Mouse (Mus musculus) forebrain, postnatal 0 days (tissue): ENCODE measurements at regions not wholly inside any gene's neighbourhood (a gene's known extent, or its start where the extent isn't known, plus 50 kb on each side); places are given as distances from the start of the nearest gene placed in this dataset.

Experiments
- ATAC-seq: fragments of 200-750 bp; cut with Nextera tagmentation; 2 replicates; pipeline ENCODE4 v1.8.0; 2017; ENCODE audit warnings: mild to moderate bottlenecking, moderate library complexity
- DNase-seq: peaks from one replicate; pipeline ENCODE4 v3.0.0-alpha.2; 2015
- H3K27ac ChIP-seq: fragments of 300-500 bp; sonication (generic); 2 replicates; pipeline ENCODE4 v1.5.1; 2014; ENCODE audit warnings: low read depth, mild to moderate bottlenecking, antibody characterized with exemption, low read length, moderate library complexity, mixed read lengths
- H3K27me3 ChIP-seq: fragments of 300-500 bp; sonication (generic); 2 replicates; pipeline ENCODE4 v1.6.1; 2014; ENCODE audit warnings: mild to moderate bottlenecking, low read length, mixed read lengths; ENCODE audit not compliant: insufficient read depth
- H3K36me3 ChIP-seq: fragments of 300-500 bp; sonication (generic); 2 replicates; pipeline ENCODE4 v1.6.1; 2014; ENCODE audit warnings: mild to moderate bottlenecking, moderate library complexity; ENCODE audit not compliant: insufficient read depth
- H3K4me1 ChIP-seq: fragments of 300-500 bp; sonication (generic); 2 replicates; pipeline ENCODE4 v1.6.1; 2014; ENCODE audit warnings: antibody characterized with exemption; ENCODE audit not compliant: insufficient read depth
- H3K4me2 ChIP-seq: fragments of 300-500 bp; sonication (generic); 2 replicates; pipeline ENCODE4 v1.6.1; 2014; ENCODE audit warnings: low read depth, mild to moderate bottlenecking, moderate library complexity
- H3K4me3 ChIP-seq: fragments of 300-500 bp; sonication (generic); 2 replicates; pipeline ENCODE4 v1.5.1; 2014; ENCODE audit warnings: low read depth, low read length, mixed read lengths
- H3K9ac ChIP-seq: fragments of 300-500 bp; sonication (generic); 2 replicates; pipeline ENCODE4 v1.6.1; 2014; ENCODE audit warnings: mild to moderate bottlenecking
- H3K9me3 ChIP-seq: fragments of 300-500 bp; sonication (generic); 2 replicates; pipeline ENCODE4 v1.6.1; 2016; ENCODE audit warnings: low read length
- CTCF ChIP-seq: sonication (generic); IDR thresholded peaks from 2 replicates; pipeline ENCODE4 v1.5.1; 2016; ENCODE audit warnings: antibody characterized with exemption, control low read depth, low read depth
- WGBS: fragments of 180-500 bp; shearing (Covaris S2); extraction: QIAGEN DNeasy Blood & Tissue Kit; methylation state at CpG from one replicate; pipeline ENCODE4 v1.1.7; 2014; 5-methylcytosine and 5-hydroxymethylcytosine counted together

GRCm38 (mm10) chr2:95891566-95891965 is 426.4 kb upstream of the Lrrc4c start:
- DNase-seq (peak; percentile 34), ATAC-seq (peak; percentile 73)
- no peak for TF ChIP-seq CTCF
- Histone ChIP-seq H3K4me1 (no peaks in the 10 kb centered on the region), H3K36me3 (no peaks in the 10 kb centered on the region), H3K4me2 (no peak overlapping the region), H3K4me3 (no peak overlapping the region), H3K9ac (no peak overlapping the region), H3K27me3 (no peaks in the 10 kb centered on the region), H3K27ac (no peak overlapping the region), H3K9me3 (no peaks in the 10 kb centered on the region)
- 57% methylated on average over 2 of the region's 2 CpGs for WGBS

GRCm38 (mm10) chr2:95905026-95905425 is 412.9 kb upstream of the Lrrc4c start:
- Histone ChIP-seq H3K9ac (no peak overlapping the region), H3K4me1 (no peaks in the 10 kb centered on the region), H3K27ac (no peak overlapping the region), H3K36me3 (no peaks in the 10 kb centered on the region), H3K4me2 (no peak overlapping the region), H3K9me3 (no peaks in the 10 kb centered on the region), H3K27me3 (no peaks in the 10 kb centered on the region), H3K4me3 (no peak overlapping the region)
- no peak for TF ChIP-seq CTCF
- 57% methylated on average over 4 of the region's 4 CpGs for whole genome bisulfite sequencing
- ATAC-seq (no peak), DNase-seq (no peak)

GRCm38 (mm10) chr2:95909758-95910157 is 408.2 kb upstream of the Lrrc4c start:
- no peak overlapping the region for H3K4me2 ChIP-seq

GRCm38 (mm10) chr2:95910160-95910559 is 407.8 kb upstream of the Lrrc4c start:
- no peak for ATAC-seq

More at GRCm38 (mm10) chr2:95909758-95910157, 408.2 kb upstream of the Lrrc4c start:
- Histone ChIP-seq H3K27ac (no peak overlapping the region), H3K4me3 (no peak overlapping the region), H3K4me1 (no peaks in the 10 kb centered on the region), H3K9me3 (no peaks in the 10 kb centered on the region), H3K27me3 (no peaks in the 10 kb centered on the region), H3K36me3 (no peaks in the 10 kb centered on the region), H3K9ac (no peak overlapping the region)
- TF ChIP-seq CTCF = no peak
- DNase-seq (no peak), ATAC-seq (no peak)

More at GRCm38 (mm10) chr2:95910160-95910559, 407.8 kb upstream of the Lrrc4c start:
- Histone ChIP-seq H3K27me3 (no peaks in the 10 kb centered on the region), H3K36me3 (no peaks in the 10 kb centered on the region), H3K9ac (no peak overlapping the region), H3K9me3 (no peaks in the 10 kb centered on the region), H3K4me3 (no peak overlapping the region), H3K27ac (no peak overlapping the region), H3K4me2 (no peak overlapping the region), H3K4me1 (no peaks in the 10 kb centered on the region)
- WGBS = 42% methylated on average over 2 of the region's 2 CpGs
- no peak for TF ChIP-seq CTCF
- DNase-seq = no peak
